Mouse (Mus musculus) thymus, postnatal 4 days (tissue): Measurements from ENCODE around the gene Kalrn.

ENCODE experiments used
- DNase-seq: peaks from one replicate; pipeline ENCODE4 v3.0.0; 2021

The Kalrn gene

GRCm38 (mm10) chr16:34573151-34573802, at the start of gene Kalrn:
Gene Kalrn (minus strand): TSS chr16:34573532.
- DNase-seq: peak; percentile 80

- DNase-seq: no peak
Measured at GRCm38 (mm10) chr16:34614021-34614420, 40.7 kb upstream of the Kalrn start.

- DNase-seq: no peak
Measured at GRCm38 (mm10) chr16:34610137-34610536, 36.8 kb upstream of the Kalrn start.

- DNase-seq: no peak
Measured at GRCm38 (mm10) chr16:34605679-34606078, 32.3 kb upstream of the Kalrn start.

- DNase-seq: no peak
Measured at GRCm38 (mm10) chr16:34603854-34604253, 30.5 kb upstream of the Kalrn start.

- no peak for DNase-seq
Measured at GRCm38 (mm10) chr16:34603076-34603475, 29.7 kb upstream of the Kalrn start.

GRCm38 (mm10) chr16:34601954-34602353, 28.6 kb upstream of the Kalrn start:
- DNase-seq: no peak

GRCm38 (mm10) chr16:34595294-34595693, 22.0 kb upstream of the Kalrn start:
- no peak for DNase-seq

GRCm38 (mm10) chr16:34594597-34595262, 21.4 kb upstream of the Kalrn start:
- no peak for DNase-seq

- no peak for DNase-seq
Measured at GRCm38 (mm10) chr16:34592696-34593095, 19.4 kb upstream of the Kalrn start.

- no peak for DNase-seq
Measured at GRCm38 (mm10) chr16:34591934-34592333, 18.6 kb upstream of the Kalrn start.

- DNase-seq: no peak
Measured at GRCm38 (mm10) chr16:34579671-34580326, 6.5 kb upstream of the Kalrn start.

- DNase-seq: no peak
Measured at GRCm38 (mm10) chr16:34573856-34574491, 642 bp upstream of the Kalrn start.

- DNase-seq: peak; percentile 31
Measured at GRCm38 (mm10) chr16:34572406-34573150, 754 bp downstream of the Kalrn start.

- DNase-seq: no peak
Measured at GRCm38 (mm10) chr16:34571931-34572405, 1.4 kb downstream of the Kalrn start.

GRCm38 (mm10) chr16:34569897-34570296, 3.4 kb downstream of the Kalrn start:
- no peak for DNase-seq

GRCm38 (mm10) chr16:34568831-34569230, 4.5 kb downstream of the Kalrn start:
- DNase-seq: no peak

- no peak for DNase-seq
Measured at GRCm38 (mm10) chr16:34563593-34564280, 9.6 kb downstream of the Kalrn start.

GRCm38 (mm10) chr16:34561734-34562135, 11.6 kb downstream of the Kalrn start:
- no peak for DNase-seq

- DNase-seq: no peak
Measured at GRCm38 (mm10) chr16:34560814-34561213, 12.5 kb downstream of the Kalrn start.

GRCm38 (mm10) chr16:34560411-34560810, 12.9 kb downstream of the Kalrn start:
- no peak for DNase-seq

GRCm38 (mm10) chr16:34557891-34558290, 15.4 kb downstream of the Kalrn start:
- no peak for DNase-seq
